ENCODE assay signal across 8 mouse cellular contexts in the genomic region with DNA sequence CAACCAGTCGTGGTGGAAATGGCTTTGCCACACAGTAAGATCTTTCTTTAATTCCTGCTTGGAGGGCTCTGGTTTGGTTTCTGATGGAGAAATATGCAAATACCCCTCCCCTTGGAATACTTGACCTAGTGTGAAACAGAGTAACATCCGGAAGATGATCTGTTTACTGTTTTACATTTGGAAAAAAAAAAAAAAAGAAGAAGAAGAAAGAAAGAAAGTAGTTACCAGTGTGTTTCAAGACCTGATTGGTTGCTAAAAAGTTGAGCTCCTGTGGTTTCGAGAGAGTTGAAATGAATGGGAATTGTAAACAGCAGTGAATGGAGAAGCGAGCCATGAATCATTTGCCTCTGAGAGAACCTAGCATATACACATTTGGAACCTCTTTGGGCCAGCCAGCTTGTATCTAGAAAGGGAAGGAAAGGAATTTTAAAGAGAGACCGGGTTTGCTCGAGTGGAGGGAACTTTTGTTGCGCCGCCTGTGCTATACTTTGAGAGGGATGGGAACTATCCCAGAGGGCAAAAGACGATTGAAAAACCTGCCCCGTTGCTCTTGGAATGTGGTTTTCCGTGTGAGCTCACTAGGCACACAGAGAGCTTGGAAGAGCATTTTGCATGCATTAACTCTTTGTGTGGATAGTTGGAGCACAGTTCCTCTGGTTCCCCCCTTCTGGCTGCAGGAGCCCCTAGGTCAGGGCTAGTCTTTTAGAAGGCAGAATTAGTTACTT.
DNase-seq lines count a peak whose midpoint lies in the region; ATAC-seq and TF ChIP-seq lines count a peak whose summit lies in the region.

No protein-coding gene starts in this region.

- H3K27ac ChIP-seq in heart, embryonic 12.5 days (ENCODE audit: poor library complexity, severe bottlenecking) = peak overlapping the region; percentile 84
- no peak overlapping the region for H3K27ac ChIP-seq in hindbrain, postnatal 0 days
- peak overlapping the region; percentile 54 for H3K27ac ChIP-seq in midbrain, embryonic 12.5 days (replicated peaks)

- DNase-seq in heart, adult 11 months = no peak
- DNase-seq in embryo, embryonic 10 days (ENCODE audit: low spot score) = peak; percentile 62
- DNase-seq in hindbrain, postnatal 0 days (ENCODE audit: low spot score) = no peak
- no peak for DNase-seq in right cerebral cortex, adult 18-20 months
- no peak for DNase-seq in cerebellum, adult 9-11 months

- no peaks in the 10 kb centered on the region for H3K27me3 ChIP-seq in heart, embryonic 12.5 days (replicated peaks)
- no peaks in the 10 kb centered on the region for H3K27me3 ChIP-seq in hindbrain, postnatal 0 days (ENCODE audit: insufficient read depth, low read length)
- peaks cover 12% of the 10 kb centered on the region; the same call in 1 of the 2 replicates for H3K27me3 ChIP-seq in midbrain, embryonic 12.5 days

- no peak for TF ChIP-seq CTCF in hindbrain, postnatal 0 days (IDR thresholded peaks at IDR 0.05; ENCODE audit: low read depth)

- peak overlapping the region; percentile 75 for H3K4me2 ChIP-seq in heart, embryonic 12.5 days
- H3K4me2 ChIP-seq in hindbrain, postnatal 0 days (ENCODE audit: low read depth, low read length) = peak overlapping the region; percentile 39
- H3K4me2 ChIP-seq in midbrain, embryonic 12.5 days (replicated peaks) = peak overlapping the region; percentile 51

- H3K4me1 ChIP-seq in heart, embryonic 12.5 days (replicated peaks) = peaks cover 44% of the 10 kb centered on the region
- 0 out of 2 replicates have a peak, but pooled peaks cover 4% of the 10 kb centered on the region for H3K4me1 ChIP-seq in hindbrain, postnatal 0 days (ENCODE audit: insufficient read depth, low read length)
- H3K4me1 ChIP-seq in midbrain, embryonic 12.5 days = peaks cover 38% of the 10 kb centered on the region

- H3K9ac ChIP-seq in heart, embryonic 12.5 days = peak overlapping the region; percentile 61; the same call in 1 of the 2 replicates
- H3K9ac ChIP-seq in hindbrain, postnatal 0 days (replicated peaks; ENCODE audit: low read length) = no peak overlapping the region
- H3K9ac ChIP-seq in midbrain, embryonic 12.5 days (replicated peaks) = peak overlapping the region; percentile 21; the same call in 1 of the 2 replicates

- whole genome bisulfite sequencing in heart, embryonic 12.5 days = 10% methylated on average over 11 of the region's 11 CpGs
- 13% methylated on average over 11 of the region's 11 CpGs for WGBS in hindbrain, postnatal 0 days
- WGBS in midbrain, embryonic 12.5 days = under 1% methylated on average over 11 of the region's 11 CpGs

- H3K4me3 ChIP-seq in heart, embryonic 12.5 days = peak overlapping the region; percentile 47
- H3K4me3 ChIP-seq in hindbrain, postnatal 0 days (ENCODE audit: low read length) = 0 out of 2 replicates have a peak overlapping the region, but pooled peaks have one; percentile 9
- H3K4me3 ChIP-seq in midbrain, embryonic 12.5 days = peak overlapping the region; percentile 37

- no peaks in the 10 kb centered on the region for H3K9me3 ChIP-seq in heart, embryonic 12.5 days (replicated peaks)
- H3K9me3 ChIP-seq in hindbrain, postnatal 0 days (ENCODE audit: low read length) = no peaks in the 10 kb centered on the region
- H3K9me3 ChIP-seq in midbrain, embryonic 12.5 days = no peaks in the 10 kb centered on the region

- no peak for ATAC-seq in heart, embryonic 12.5 days (ENCODE audit: insufficient number of reproducible peaks, low FRiP score)
- no peak for ATAC-seq in hindbrain, postnatal 0 days
- ATAC-seq in midbrain, embryonic 12.5 days (ENCODE audit: low FRiP score, low read depth) = no peak
- ATAC-seq in inflammation-experienced regulatory T-cells, adult 6 months = no peak

- H3K36me3 ChIP-seq in heart, embryonic 12.5 days = peaks cover 15% of the 10 kb centered on the region
- no peaks in the 10 kb centered on the region for H3K36me3 ChIP-seq in hindbrain, postnatal 0 days (ENCODE audit: insufficient read depth, low read length)
- H3K36me3 ChIP-seq in midbrain, embryonic 12.5 days = peaks cover 2% of the 10 kb centered on the region; the same call in 1 of the 2 replicates
